Mouse (Mus musculus) MEL (cell line): ENCODE data around the gene Inpp5a. TPM values are rescaled to one million over a fixed set of nuclear protein-coding genes. Genes with fewer than 3 reads are reported as not detected.

ENCODE experiments used
- DNase-seq: peaks from one replicate; pipeline ENCODE4 v3.0.0; 2011; ENCODE audit warnings: low read depth, low spot score
- H3K27ac ChIP-seq: 2 replicates; pipeline ENCODE4 v1.5.1; 2012; ENCODE audit warnings: low read depth, mild to moderate bottlenecking, control low read depth, low read length, moderate library complexity; ENCODE audit not compliant: control insufficient read depth
- H3K27me3 ChIP-seq, 2 experiments: fragments of 150-350 bp in 1 of 2; sonication (generic) in 1 of 2; 2 replicates each; pipeline ENCODE4 v1.6.1; 2012; ENCODE audit warnings: low read length in 2 of 2, mild to moderate bottlenecking in 2 of 2, improper control_type of control experiment in 1 of 2, moderate library complexity in 1 of 2; ENCODE audit not compliant: insufficient read depth in 2 of 2, control insufficient read depth in 1 of 2
- H3K36me3 ChIP-seq, 2 experiments: 2 replicates each; pipeline ENCODE4 v1.6.1; 2012 to 2014; ENCODE audit warnings: low read length in 2 of 2, improper control_type of control experiment in 1 of 2, inconsistent platforms in 1 of 2, mild to moderate bottlenecking in 1 of 2; ENCODE audit not compliant: insufficient read depth in 2 of 2, control insufficient read depth in 1 of 2
- H3K4me1 ChIP-seq, 2 experiments: fragments of 150-350 bp in 1 of 2; sonication (generic) in 1 of 2; 2 replicates each; pipeline ENCODE4 v1.6.1; 2012; ENCODE audit warnings: low read length in 2 of 2, improper control_type of control experiment in 1 of 2, mild to moderate bottlenecking in 1 of 2; ENCODE audit not compliant: insufficient read depth in 2 of 2, control insufficient read depth in 1 of 2
- H3K4me3 ChIP-seq, 2 experiments: fragments of 150-350 bp in 1 of 2; sonication (generic) in 1 of 2; 2 replicates each; pipeline ENCODE4 v1.5.1; 2012; ENCODE audit warnings: low read depth in 2 of 2, low read length in 2 of 2, mild to moderate bottlenecking in 2 of 2, moderate library complexity in 2 of 2, control low read depth in 1 of 2, improper control_type of control experiment in 1 of 2; ENCODE audit not compliant: control insufficient read depth in 1 of 2, insufficient read depth in 1 of 2
- H3K79me2 ChIP-seq: 2 replicates; pipeline ENCODE4 v1.6.1; 2012; ENCODE audit warnings: mild to moderate bottlenecking, low read length, moderate library complexity; ENCODE audit not compliant: control insufficient read depth, poor library complexity, insufficient read depth
- H3K9ac ChIP-seq: 2 replicates; pipeline ENCODE4 v1.6.1; 2012; ENCODE audit warnings: low read depth, mild to moderate bottlenecking, control low read depth, low read length, moderate library complexity; ENCODE audit not compliant: control insufficient read depth, poor library complexity, severe bottlenecking
- H3K9me3 ChIP-seq: fragments of 150-350 bp; sonication (generic); replicated peaks from 2 replicates; pipeline ENCODE4 v1.6.1; 2012; ENCODE audit warnings: mild to moderate bottlenecking, low read length, improper control_type of control experiment, moderate library complexity; ENCODE audit not compliant: insufficient read depth
- BHLHE40 ChIP-seq: IDR thresholded peaks from 2 replicates; pipeline ENCODE4 v1.6.1; 2012; ENCODE audit warnings: low read depth, mild to moderate bottlenecking, inconsistent platforms, low read length, improper control_type of control experiment, borderline replicate concordance
- CHD1 ChIP-seq: IDR thresholded peaks from 2 replicates; pipeline ENCODE4 v1.6.1; 2012; ENCODE audit warnings: low read depth, mild to moderate bottlenecking, inconsistent platforms, low read length, improper control_type of control experiment
- CHD2 ChIP-seq: IDR thresholded peaks from 2 replicates; pipeline ENCODE4 v1.6.1; 2011; ENCODE audit warnings: low read length, improper control_type of control experiment
- CTCF ChIP-seq, 3 experiments: IDR thresholded peaks in 2 of 3; conservative IDR thresholded peaks in 1 of 3; 2 replicates each; pipeline ENCODE4 v1.5.1; 2011 to 2012; ENCODE audit warnings: low read length in 3 of 3, low read depth in 2 of 3, mild to moderate bottlenecking in 2 of 3, improper control_type of control experiment in 1 of 3, inconsistent platforms in 1 of 3, mixed read lengths in 1 of 3, moderate library complexity in 1 of 3; ENCODE audit not compliant: control insufficient read depth in 1 of 3, insufficient read depth in 1 of 3, poor library complexity in 1 of 3, severe bottlenecking in 1 of 3
- E2F4 ChIP-seq: IDR thresholded peaks from 2 replicates; pipeline ENCODE4 v1.6.1; 2011; ENCODE audit warnings: low read depth, low read length, improper control_type of control experiment, borderline replicate concordance
- ETS1 ChIP-seq: IDR thresholded peaks from 2 replicates; pipeline ENCODE4 v1.6.1; 2012; ENCODE audit warnings: low read depth, mild to moderate bottlenecking, inconsistent platforms, low read length, improper control_type of control experiment, moderate library complexity
- GABPA ChIP-seq: IDR thresholded peaks from 2 replicates; pipeline ENCODE4 v1.6.1; 2012; ENCODE audit warnings: low read depth, mild to moderate bottlenecking, inconsistent platforms, low read length, improper control_type of control experiment, moderate library complexity
- GATA1 ChIP-seq: IDR thresholded peaks from 2 replicates; pipeline ENCODE4 v1.6.1; 2011; ENCODE audit warnings: low read depth, low read length, improper control_type of control experiment
- HCFC1 ChIP-seq: IDR thresholded peaks from 2 replicates; pipeline ENCODE4 v1.6.1; 2012; ENCODE audit warnings: low read depth, mild to moderate bottlenecking, inconsistent platforms, low read length, improper control_type of control experiment, moderate library complexity
- JUND ChIP-seq: IDR thresholded peaks from 2 replicates; pipeline ENCODE4 v1.6.1; 2011; ENCODE audit warnings: low read depth, mild to moderate bottlenecking, improper control_type of control experiment, low read length
- KAT2A ChIP-seq: conservative IDR thresholded peaks from 2 replicates; pipeline ENCODE4 v1.6.1; 2012; ENCODE audit warnings: low read depth, low read length, improper control_type of control experiment, inconsistent platforms
- MAX ChIP-seq: IDR thresholded peaks from 2 replicates; pipeline ENCODE4 v1.6.1; 2011; ENCODE audit warnings: low read length, improper control_type of control experiment
- MAZ ChIP-seq: IDR thresholded peaks from 2 replicates; pipeline ENCODE4 v1.6.1; 2012; ENCODE audit warnings: low read depth, mild to moderate bottlenecking, inconsistent platforms, low read length, improper control_type of control experiment
- MEF2A ChIP-seq: IDR thresholded peaks from 2 replicates; pipeline ENCODE4 v1.6.1; 2014; ENCODE audit warnings: low read depth, mild to moderate bottlenecking, inconsistent platforms, low read length, improper control_type of control experiment; ENCODE audit not compliant: poor library complexity, insufficient replicate concordance, severe bottlenecking; ENCODE audit errors: extremely low read depth
- MYB ChIP-seq: IDR thresholded peaks from 2 replicates; pipeline ENCODE4 v1.6.1; 2011; ENCODE audit warnings: mild to moderate bottlenecking, low read depth, low read length, improper control_type of control experiment
- MYC ChIP-seq: IDR thresholded peaks from 2 replicates; pipeline ENCODE4 v1.6.1; 2011; ENCODE audit warnings: low read depth, mild to moderate bottlenecking, low read length, improper control_type of control experiment, moderate library complexity
- NELFE ChIP-seq: IDR thresholded peaks from 2 replicates; pipeline ENCODE4 v1.6.1; 2011; ENCODE audit warnings: low read depth, low read length, improper control_type of control experiment
- NRF1 ChIP-seq: IDR thresholded peaks from 2 replicates; pipeline ENCODE4 v1.6.1; 2014; ENCODE audit warnings: low read depth, mild to moderate bottlenecking, inconsistent platforms, low read length, improper control_type of control experiment, moderate library complexity; ENCODE audit not compliant: poor library complexity, insufficient read depth, severe bottlenecking
- POLR2A ChIP-seq, 2 experiments: IDR thresholded peaks; 2 replicates each; pipeline ENCODE4 v1.6.1; 2011 to 2012; ENCODE audit warnings: low read length in 2 of 2, mild to moderate bottlenecking in 2 of 2, control low read depth in 1 of 2, improper control_type of control experiment in 1 of 2, low read depth in 1 of 2, moderate library complexity in 1 of 2; ENCODE audit not compliant: control insufficient read depth in 1 of 2, insufficient read depth in 1 of 2, poor library complexity in 1 of 2
- POLR2AphosphoS5 ChIP-seq: IDR thresholded peaks from 2 replicates; pipeline ENCODE4 v1.6.1; 2012; ENCODE audit warnings: low read depth, borderline replicate concordance, mild to moderate bottlenecking, inconsistent platforms, low read length, moderate library complexity, mixed read lengths
- RAD21 ChIP-seq: IDR thresholded peaks from 2 replicates; pipeline ENCODE4 v1.6.1; 2011; ENCODE audit warnings: mild to moderate bottlenecking, low read depth, low read length, improper control_type of control experiment
- RCOR1 ChIP-seq: IDR thresholded peaks from 2 replicates; pipeline ENCODE4 v1.6.1; 2012; ENCODE audit warnings: low read depth, mild to moderate bottlenecking, inconsistent platforms, low read length, improper control_type of control experiment
- SIN3A ChIP-seq: IDR thresholded peaks from 2 replicates; pipeline ENCODE4 v1.6.1; 2012; ENCODE audit warnings: low read length, improper control_type of control experiment, inconsistent platforms
- SMC3 ChIP-seq: IDR thresholded peaks from 2 replicates; pipeline ENCODE4 v1.6.1; 2011; ENCODE audit warnings: low read depth, low read length, improper control_type of control experiment
- TAL1 ChIP-seq: IDR thresholded peaks from 2 replicates; pipeline ENCODE4 v1.6.1; 2012; ENCODE audit warnings: mild to moderate bottlenecking, inconsistent platforms, low read length, moderate library complexity, mixed read lengths
- TBP ChIP-seq: IDR thresholded peaks from 2 replicates; pipeline ENCODE4 v1.8.0; 2011; ENCODE audit warnings: low read depth, low read length, improper control_type of control experiment
- TCF12 ChIP-seq: IDR thresholded peaks from 2 replicates; pipeline ENCODE4 v1.6.1; 2014; ENCODE audit warnings: low read depth, mild to moderate bottlenecking, inconsistent platforms, low read length, improper control_type of control experiment, moderate library complexity
- UBTF ChIP-seq: IDR thresholded peaks from 2 replicates; pipeline ENCODE4 v1.6.1; 2012; ENCODE audit warnings: low read depth, mild to moderate bottlenecking, inconsistent platforms, low read length, improper control_type of control experiment, moderate library complexity, borderline replicate concordance; ENCODE audit not compliant: insufficient read depth
- USF1 ChIP-seq: IDR thresholded peaks from 2 replicates; pipeline ENCODE4 v1.6.1; 2014; ENCODE audit warnings: low read depth, mild to moderate bottlenecking, inconsistent platforms, low read length, improper control_type of control experiment, moderate library complexity
- ZMIZ1 ChIP-seq: IDR thresholded peaks from 2 replicates; pipeline ENCODE4 v1.6.1; 2012; ENCODE audit warnings: low read depth, mild to moderate bottlenecking, inconsistent platforms, low read length, improper control_type of control experiment, moderate library complexity
- ZNF384 ChIP-seq: IDR thresholded peaks from 2 replicates; pipeline ENCODE4 v1.6.1; 2012; ENCODE audit warnings: low read depth, mild to moderate bottlenecking, inconsistent platforms, low read length, improper control_type of control experiment
- polyA plus RNA-seq, 2 experiments: library from polyadenylated mRNA; stranded (reverse) in 1 of 2; unstranded in 1 of 2; fragments of >175 nt in 1 of 2; fragments of >200 nt in 1 of 2; gene quantifications; 2 replicates each; pipeline versions ENCODE4 v1.2.1 to v1.2.4; 2012; ENCODE audit warnings: low replicate concordance in 2 of 2, low read depth in 1 of 2; ENCODE audit not compliant: insufficient read length in 2 of 2, insufficient read depth in 1 of 2, missing spikeins in 1 of 2
- total RNA-seq: library from RNA; depleted of rRNA; stranded (reverse); fragments of 300-350 nt; gene quantifications from 2 replicates; pipeline ENCODE4 v1.2.3, GENCODE M21; 2012

Inpp5a gene
- total and polyA plus RNA-seq, 3 experiments = 5.7 to 14.4 TPM; not detected in 1

GRCm38 (mm10) chr7:139392691-139393235 lies 3.9 kb downstream of the Inpp5a start:
- Histone ChIP-seq H3K4me1 (peaks cover 5 to 18% of the 10 kb centered on the region in 2 experiments; a peak in 3 of 4 replicates), H3K9me3 (no peaks in the 10 kb centered on the region), H3K4me3 (no peak overlapping the region), H3K27me3 (no peaks in the 10 kb centered on the region), H3K79me2 (peaks cover 7% of the 10 kb centered on the region), H3K9ac (no peak overlapping the region), H3K36me3 (peaks cover 0 to 11% of the 10 kb centered on the region in 2 experiments; a peak in 2 of 4 replicates), H3K27ac (no peak overlapping the region)
- TF ChIP-seq NRF1 = no peak
- no peak for TF ChIP-seq RCOR1
- no peak for DNase-seq

DNA sequence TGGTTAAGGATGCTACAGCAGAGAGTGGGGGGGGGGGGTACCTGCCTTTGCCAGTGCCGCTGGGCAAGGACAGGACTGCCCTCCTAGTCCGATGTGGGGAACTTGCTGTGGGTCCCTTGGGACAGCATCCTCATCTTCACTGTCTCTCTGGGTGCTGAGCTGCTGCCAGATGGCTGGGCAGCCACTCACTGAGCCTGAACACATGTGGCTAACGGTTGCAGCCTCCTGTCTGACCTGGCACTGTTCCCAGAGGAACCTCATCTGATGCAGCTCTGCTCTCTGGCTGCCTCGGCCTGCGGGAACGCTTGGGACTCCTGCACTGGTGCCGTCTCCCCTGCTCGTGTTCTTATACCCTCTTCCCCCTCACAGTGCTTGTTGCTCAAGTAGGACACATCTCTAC lies 8.6 kb downstream of the Inpp5a start:
- Histone ChIP-seq H3K4me3 (no peak overlapping the region), H3K9ac (peak overlapping the region; percentile 18; the same call in 1 of the 2 replicates), H3K9me3 (no peaks in the 10 kb centered on the region), H3K79me2 (no peaks in the 10 kb centered on the region; the same call in 1 of the 2 replicates), H3K27ac (peak overlapping the region; percentile 43), H3K4me1 (peaks cover 22 to 47% of the 10 kb centered on the region in 2 experiments), H3K27me3 (no peaks in the 10 kb centered on the region), H3K36me3 (peaks cover 0 to 32% of the 10 kb centered on the region in 2 experiments; a peak in 2 of 4 replicates)
- peak; percentile 92 for DNase-seq
- TF ChIP-seq POLR2A (IDR thresholded peaks at IDR 0.05; ENCODE audit: control insufficient read depth in 1 of 2, insufficient read depth in 1 of 2, low read depth in 1 of 2, low read length in 2 of 2, poor library complexity in 1 of 2) = no peak; a peak in 1 of 4 replicates
- TF ChIP-seq UBTF = no peak
- peak; percentile 52 for TF ChIP-seq SIN3A
- 0 out of 2 replicates have a peak, but pooled peaks have one; percentile 40 for TF ChIP-seq TBP
- TF ChIP-seq USF1 = no peak
- peak; percentile 14; the same call in 1 of the 2 replicates for TF ChIP-seq TAL1
- TF ChIP-seq ZNF384 = no peak
- TF ChIP-seq HCFC1 = no peak
- TF ChIP-seq CTCF (IDR thresholded peaks at IDR 0.05 in 2 of 3, conservative IDR thresholded peaks at IDR 0.05 in 1 of 3; ENCODE audit: control insufficient read depth in 1 of 3, insufficient read depth in 1 of 3, low read depth in 2 of 3, low read length in 3 of 3, poor library complexity in 1 of 3, severe bottlenecking in 1 of 3) = no peak
- TF ChIP-seq SMC3 = no peak; the same call in 1 of the 2 replicates
- TF ChIP-seq POLR2AphosphoS5 = no peak
- TF ChIP-seq RAD21 = no peak
- peak; percentile 52; the same call in 1 of the 2 replicates for TF ChIP-seq MYB
- no peak for TF ChIP-seq ZMIZ1
- TF ChIP-seq ETS1 = peak; percentile 77
- TF ChIP-seq NELFE = no peak
- TF ChIP-seq RCOR1 = 0 out of 2 replicates have a peak, but pooled peaks have one; percentile 20
- no peak for TF ChIP-seq E2F4
- TF ChIP-seq GATA1 = no peak
- TF ChIP-seq TCF12 = peak; percentile 74
- TF ChIP-seq JUND = no peak
- no peak for TF ChIP-seq CHD1
- TF ChIP-seq CHD2 = no peak
- no peak for TF ChIP-seq BHLHE40
- TF ChIP-seq MAX = peak; percentile 74
- TF ChIP-seq MAZ = no peak
- no peak for TF ChIP-seq KAT2A
- no peak for TF ChIP-seq GABPA
- peak; percentile 92 for TF ChIP-seq MYC
- TF ChIP-seq NRF1 = no peak
- no peak for TF ChIP-seq MEF2A
